Mouse (Mus musculus): ENCODE data around the gene Ttll5.

- no peak for TF ChIP-seq POLR2A (IDR thresholded peaks at IDR 0.05; ENCODE audit: borderline replicate concordance, insufficient read depth, low read length)
- no peak for TF ChIP-seq CTCF (IDR thresholded peaks at IDR 0.05; ENCODE audit: borderline replicate concordance, insufficient read depth, low read depth, low read length)
Measured at GRCm38 (mm10) chr12:86104297-86104696, 279.8 kb downstream of the Ttll5 start.

All from cerebellum, adult 2 months (tissue).